Mouse (Mus musculus) WW6 (cell line): ENCODE data around the gene Acsbg1.
"Not testable (repeated sequence)": the region's sequence is repeated elsewhere in the genome, so short reads cannot be mapped to it uniquely, and the experiment has no call there.

ENCODE experiments used
- DNase-seq: peaks from one replicate; pipeline ENCODE4 v3.0.0-alpha.2; 2013; ENCODE audit warnings: low read depth, low spot score

Acsbg1 gene

DNA sequence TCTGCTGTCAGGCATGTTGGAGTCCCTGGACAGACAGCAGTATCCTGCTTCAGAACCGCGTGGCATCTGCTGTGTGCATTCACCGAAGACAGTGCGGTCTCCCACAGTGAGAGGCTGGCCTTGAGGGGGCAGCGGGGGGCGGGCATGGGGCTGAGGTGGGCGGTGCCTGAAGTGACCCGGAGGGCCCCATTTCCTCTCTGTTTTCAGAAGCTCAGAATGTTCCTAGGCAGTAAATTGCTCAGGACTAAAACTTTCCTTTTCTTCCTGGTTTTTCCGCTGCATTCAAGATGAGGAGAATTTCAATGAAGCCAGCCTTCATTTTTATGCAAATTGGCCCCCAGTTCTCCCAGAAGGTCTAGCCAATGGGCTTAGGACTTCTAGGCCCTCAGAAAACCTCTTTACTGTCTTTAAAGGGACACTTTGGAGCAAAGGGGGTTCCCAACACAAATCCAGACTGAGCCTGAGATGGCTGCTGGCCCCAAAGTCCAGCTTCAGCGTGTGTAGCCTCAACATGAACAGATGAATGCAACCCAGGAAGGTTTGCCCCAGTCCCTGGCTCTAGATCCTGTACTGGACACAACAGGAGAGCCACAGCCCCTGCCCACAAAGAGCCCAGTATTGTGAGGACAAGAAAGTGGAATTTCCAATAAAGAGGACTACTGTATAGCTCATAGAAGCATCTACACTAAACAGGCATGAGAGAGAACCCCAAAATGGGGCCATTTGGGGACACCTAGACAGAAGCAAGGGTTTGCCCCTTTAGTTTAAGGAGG, at the start of gene Acsbg1:
Gene Acsbg1 (minus strand): TSS at position 266 of the 773 bp plus-strand sequence.
- no peak for DNase-seq

GRCm38 (mm10) chr9:54708085-54708484, 46.4 kb upstream of the Acsbg1 start:
- no peak for DNase-seq

- no peak for DNase-seq
Measured at GRCm38 (mm10) chr9:54707288-54707999, 45.8 kb upstream of the Acsbg1 start.

DNA sequence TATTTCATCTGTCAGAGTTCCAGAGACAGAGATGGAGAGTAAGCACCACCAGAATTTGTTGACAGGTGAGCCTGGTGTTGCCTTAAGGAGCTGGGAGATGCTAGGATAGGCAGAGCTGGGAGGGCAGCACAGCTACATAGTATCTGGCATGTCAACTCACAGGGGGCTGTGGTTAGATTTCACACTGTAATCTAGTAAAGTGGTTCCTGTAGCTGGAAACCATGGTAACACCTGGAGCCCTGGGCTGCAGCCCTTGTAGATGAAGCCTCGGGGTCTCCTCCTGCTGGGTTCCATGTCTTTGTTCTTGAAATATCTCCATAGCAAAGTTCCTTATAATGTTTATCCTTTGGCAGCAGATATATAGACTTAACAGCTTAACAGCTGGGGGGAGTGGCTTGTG, 43.9 kb upstream of the Acsbg1 start:
- DNase-seq, result no peak

- DNase-seq, result no peak
Measured at GRCm38 (mm10) chr9:54704361-54704760, 42.7 kb upstream of the Acsbg1 start.

- DNase-seq, result no peak
Measured at GRCm38 (mm10) chr9:54702581-54702980, 40.9 kb upstream of the Acsbg1 start.

DNA sequence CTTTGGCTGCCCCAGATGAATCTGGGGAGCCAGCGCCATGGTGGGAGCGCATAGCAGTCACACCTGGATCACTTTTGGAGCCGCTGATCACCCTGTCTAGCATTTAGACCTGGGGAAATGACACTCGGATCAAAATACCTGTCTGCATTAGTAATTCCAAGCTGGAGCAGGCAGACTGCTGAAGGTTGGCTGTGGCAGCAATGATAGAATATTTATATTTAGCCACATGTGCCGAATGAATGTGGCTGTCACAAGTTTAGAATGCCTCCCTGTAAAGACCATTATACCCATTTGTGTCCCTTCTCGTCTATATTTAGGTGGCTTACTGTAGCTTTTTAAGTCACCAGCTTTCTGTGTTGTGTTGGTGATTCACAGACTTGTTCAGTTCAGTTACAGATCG, 39.1 kb upstream of the Acsbg1 start:
- no peak for DNase-seq

- DNase-seq, result no peak
Measured at GRCm38 (mm10) chr9:54700174-54700475, 38.5 kb upstream of the Acsbg1 start.

- no peak for DNase-seq
Measured at GRCm38 (mm10) chr9:54699345-54700173, 37.9 kb upstream of the Acsbg1 start.

- DNase-seq, result no peak
Measured at GRCm38 (mm10) chr9:54699087-54699344, 37.3 kb upstream of the Acsbg1 start.

GRCm38 (mm10) chr9:54698318-54699086, 36.8 kb upstream of the Acsbg1 start, which contains the start of gene Dnaja4:
Gene Dnaja4, plus strand, starts transcription at chr9:54698873.
- DNase-seq, result no peak

DNA sequence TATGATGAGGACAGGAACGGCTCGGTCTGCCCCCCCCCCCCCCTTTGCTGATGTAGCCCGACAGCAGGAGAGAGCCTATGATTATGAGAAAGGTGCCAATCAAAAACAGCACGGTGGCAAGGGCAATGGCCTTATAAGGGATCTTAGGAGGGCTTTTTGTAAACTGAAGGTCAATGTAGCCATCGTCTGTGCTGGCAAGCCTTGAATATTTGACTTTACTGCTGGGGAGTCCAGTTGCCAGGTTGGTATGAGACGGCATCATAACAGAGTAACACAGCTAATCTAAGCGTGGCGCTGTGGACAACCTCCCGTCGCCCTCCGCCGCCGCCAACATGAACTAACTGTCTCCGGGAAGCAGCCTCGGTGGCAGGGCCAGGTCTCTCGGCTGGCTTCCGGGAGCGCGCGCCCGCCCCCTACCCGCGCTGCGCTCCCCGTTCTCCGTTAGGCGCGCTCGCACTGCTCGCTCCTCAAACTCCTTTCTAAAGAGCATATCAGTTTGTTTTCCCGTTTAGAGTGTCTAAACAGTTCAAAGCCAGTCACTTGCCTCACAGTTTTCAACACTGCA, 29.7 kb upstream of the Acsbg1 start:
- not testable (repeated sequence) for DNase-seq

DNA sequence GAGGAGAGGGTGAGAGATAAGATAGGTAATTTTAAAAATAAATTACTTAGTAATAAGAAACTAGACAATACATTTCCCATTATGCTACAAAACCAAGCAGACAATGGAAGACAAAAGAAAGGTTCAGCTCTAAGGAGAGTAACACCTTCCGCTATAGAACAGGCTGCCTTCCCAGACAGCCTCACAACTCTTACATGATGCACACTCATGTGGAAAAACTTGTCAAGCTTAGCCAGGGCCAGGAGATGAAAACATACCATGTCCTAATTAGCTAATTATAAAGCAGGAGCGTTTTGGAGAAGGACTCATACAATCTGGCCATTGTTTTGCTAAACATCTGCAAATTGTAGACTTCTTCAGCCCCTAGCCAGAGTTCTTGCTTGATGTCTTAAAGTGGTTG, 29.0 kb upstream of the Acsbg1 start:
- DNase-seq, result not testable (repeated sequence)

DNA sequence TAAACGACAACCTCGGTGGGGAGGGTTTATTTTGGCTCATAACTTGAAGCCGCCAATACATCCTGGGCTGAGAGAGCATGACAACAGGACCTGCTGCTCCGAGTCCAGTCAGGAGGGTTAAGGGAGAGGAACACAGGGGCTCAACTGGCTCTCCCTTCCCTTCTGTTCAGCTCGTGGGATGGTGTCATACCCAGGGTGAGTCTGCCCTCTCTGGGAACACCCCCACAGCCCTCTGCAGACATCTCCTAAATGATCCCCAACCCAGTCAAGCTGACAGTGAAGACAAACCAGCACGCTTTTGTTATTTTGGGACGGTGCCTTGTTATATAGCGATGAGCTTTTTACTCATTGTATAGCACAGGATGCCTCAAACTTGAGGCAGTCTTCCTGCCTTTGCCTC, 27.8 kb upstream of the Acsbg1 start:
- no peak for DNase-seq

DNA sequence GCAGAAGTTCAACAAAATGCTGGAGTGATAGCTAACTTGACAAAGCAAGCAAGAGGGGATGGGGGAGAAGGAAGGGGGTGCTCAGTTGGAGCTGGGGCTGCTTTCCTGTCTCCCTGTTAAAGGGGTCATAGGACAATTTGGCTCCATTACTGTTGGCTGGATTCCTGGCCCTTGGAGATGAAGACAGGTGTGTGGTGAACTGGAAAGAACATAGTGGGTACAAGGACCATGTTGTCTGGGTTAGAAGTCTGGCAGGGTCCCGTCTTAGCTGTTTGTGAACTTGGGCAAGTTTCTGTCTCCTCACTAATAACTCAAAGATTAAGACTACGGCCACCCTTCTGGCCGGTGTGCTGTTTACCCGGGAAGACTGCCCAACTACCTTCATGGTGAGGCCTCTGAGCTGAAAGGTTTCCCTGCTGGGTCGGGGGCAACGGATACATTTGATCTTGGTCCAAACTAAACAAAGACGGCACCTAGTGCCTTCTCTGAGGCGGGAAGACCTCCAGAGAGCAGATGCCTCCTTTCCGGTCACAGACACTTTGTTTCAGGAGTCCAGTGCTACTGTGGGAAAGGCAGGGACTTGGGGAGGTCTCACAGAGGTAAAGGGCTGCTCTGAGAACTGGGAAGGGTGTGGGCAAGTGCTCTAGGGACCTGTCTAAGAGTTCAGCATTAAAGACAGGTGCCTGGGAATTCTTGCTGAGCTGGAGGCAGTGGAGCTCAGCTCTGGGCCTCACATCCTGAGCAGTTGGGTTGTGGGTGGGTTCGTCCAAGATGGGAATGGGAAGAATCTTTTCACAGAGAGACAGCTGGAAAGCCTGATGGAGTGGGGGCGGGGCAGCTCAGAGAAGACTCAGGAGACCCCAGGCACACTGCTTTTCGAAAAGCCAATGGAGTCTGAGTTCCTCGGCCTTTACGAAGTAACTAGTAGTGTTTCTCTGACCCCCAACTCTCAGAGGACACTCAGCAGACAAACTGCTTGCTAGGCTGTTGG, 25.9 kb upstream of the Acsbg1 start:
- DNase-seq, result no peak

- no peak for DNase-seq
Measured at GRCm38 (mm10) chr9:54683814-54684605, 22.3 kb upstream of the Acsbg1 start.

DNA sequence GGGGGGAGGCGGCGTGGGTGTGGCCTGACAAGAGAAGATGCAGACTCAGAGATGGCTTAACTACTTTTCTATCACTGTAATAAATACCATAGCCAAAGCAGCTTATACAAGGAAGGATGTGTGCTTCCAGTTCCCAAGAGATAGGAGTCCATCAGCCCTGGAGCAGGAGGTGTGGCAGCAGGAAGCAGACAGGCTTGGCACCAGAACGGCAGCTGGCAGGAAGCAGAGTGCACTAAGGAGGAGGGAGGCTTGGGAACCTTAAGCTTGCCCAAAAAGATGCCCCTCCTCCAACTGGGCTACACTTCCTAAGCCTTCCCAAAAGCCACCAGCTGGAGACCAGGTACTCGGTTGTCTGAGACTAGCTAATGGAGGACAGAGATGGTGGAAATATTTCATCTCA, 21.2 kb upstream of the Acsbg1 start:
- DNase-seq, result no peak

- no peak for DNase-seq
Measured at GRCm38 (mm10) chr9:54676531-54676986, 14.9 kb upstream of the Acsbg1 start.

- no peak for DNase-seq
Measured at GRCm38 (mm10) chr9:54673887-54674286, 12.2 kb upstream of the Acsbg1 start.
